Mouse (Mus musculus) bone marrow macrophage, adult 2 months (primary cell): ENCODE measurements around the gene Plcl2. TPM values are rescaled to one million over a fixed set of nuclear protein-coding genes. Genes with fewer than 3 reads are reported as not detected.
"Not testable (repeated sequence)": the region's sequence is repeated elsewhere in the genome, so short reads cannot be mapped to it uniquely, and the experiment has no call there.

ENCODE experiments used
- H3K27ac ChIP-seq: 2 replicates; pipeline ENCODE4 v1.5.1; 2012; ENCODE audit warnings: low read depth, low read length; ENCODE audit not compliant: insufficient read depth
- H3K4me1 ChIP-seq: 2 replicates; pipeline ENCODE4 v1.6.1; 2012; ENCODE audit warnings: low read length; ENCODE audit not compliant: control insufficient read depth, insufficient read depth
- H3K4me3 ChIP-seq: 2 replicates; pipeline ENCODE4 v1.5.1; 2012; ENCODE audit warnings: mild to moderate bottlenecking, low read length, moderate library complexity; ENCODE audit not compliant: insufficient read depth
- CTCF ChIP-seq: IDR thresholded peaks from 2 replicates; pipeline ENCODE4 v1.5.1; 2012; ENCODE audit warnings: low read depth, mild to moderate bottlenecking, low read length, moderate library complexity
- POLR2A ChIP-seq: IDR thresholded peaks from 2 replicates; pipeline ENCODE4 v1.6.1; 2012; ENCODE audit warnings: mild to moderate bottlenecking, low read depth, low read length, borderline replicate concordance
- polyA plus RNA-seq: library from polyadenylated mRNA; stranded (reverse); fragments of >200 nt; gene quantifications from 2 replicates; pipeline ENCODE4 v1.2.4, GENCODE M21; 2012; ENCODE audit not compliant: missing spikeins, insufficient read depth, insufficient read length

Gene Plcl2
- polyA plus RNA-seq, 1 experiment = 30.9 TPM

DNA sequence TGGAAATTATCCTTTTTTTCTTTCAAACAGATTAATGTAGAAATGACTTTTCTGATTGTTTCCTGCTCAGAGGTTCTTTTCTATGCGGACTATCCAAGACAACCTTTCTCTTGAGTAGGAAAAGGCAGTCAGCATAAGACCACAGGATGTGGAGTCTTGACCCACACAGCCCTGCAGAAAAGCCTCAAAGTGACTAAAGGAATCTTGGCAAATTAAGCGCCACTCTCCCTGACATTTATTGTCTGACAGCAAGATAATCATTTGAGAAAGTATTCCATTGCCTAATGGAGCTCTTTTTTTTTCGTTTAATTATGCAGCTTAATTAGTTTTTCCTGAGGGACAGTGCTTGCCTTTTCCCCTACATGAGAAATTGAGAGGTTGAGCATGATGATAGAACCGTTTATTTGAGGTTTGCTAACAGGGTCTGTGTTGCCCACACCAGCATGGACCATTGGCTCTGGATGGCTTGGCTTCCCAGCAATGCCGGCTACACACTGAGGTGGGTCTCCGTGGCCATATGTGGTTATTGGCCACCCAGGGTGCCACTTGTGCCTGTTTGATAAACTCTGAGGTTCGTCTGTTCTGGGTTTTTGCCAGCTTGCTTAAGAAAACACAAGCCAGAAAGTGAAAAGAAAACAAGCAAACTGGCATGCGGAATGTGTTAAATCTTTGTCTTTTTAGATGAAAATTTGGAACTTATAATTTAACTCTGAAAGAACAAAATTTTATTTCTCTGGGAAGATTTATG lies 56.3 kb downstream of the Plcl2 start:
- TF ChIP-seq POLR2A = no peak
- no peak for TF ChIP-seq CTCF
- no peak overlapping the region for H3K27ac ChIP-seq

DNA sequence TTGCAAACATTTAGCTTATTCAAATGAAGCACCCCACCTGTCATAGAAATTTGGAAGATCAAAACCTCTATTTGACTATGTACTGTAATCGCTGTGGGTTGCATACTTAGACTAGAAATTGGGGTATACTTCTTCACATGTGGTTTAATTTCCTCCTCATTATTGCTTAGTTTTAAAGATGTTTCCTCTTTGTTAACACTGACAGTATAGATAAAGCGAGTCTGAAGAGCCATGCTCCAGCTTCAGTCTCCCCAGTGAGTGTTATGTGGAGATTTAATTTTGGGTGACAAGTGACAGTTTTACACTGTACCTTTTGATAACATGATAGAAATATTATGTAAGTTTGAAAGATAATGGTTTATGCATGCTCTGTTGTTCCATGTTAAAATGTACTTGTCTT lies 59.6 kb downstream of the Plcl2 start:
- Histone ChIP-seq H3K27ac (no peak overlapping the region), H3K4me1 (peaks cover 9% of the 10 kb centered on the region), H3K4me3 (no peak overlapping the region)
- TF ChIP-seq POLR2A = no peak
- TF ChIP-seq CTCF = no peak

More for the DNA sequence above, 56.3 kb downstream of the Plcl2 start:
- peaks cover 3% of the 10 kb centered on the region; the same call in 1 of the 2 replicates for H3K4me1 ChIP-seq
- no peak overlapping the region for H3K4me3 ChIP-seq

DNA sequence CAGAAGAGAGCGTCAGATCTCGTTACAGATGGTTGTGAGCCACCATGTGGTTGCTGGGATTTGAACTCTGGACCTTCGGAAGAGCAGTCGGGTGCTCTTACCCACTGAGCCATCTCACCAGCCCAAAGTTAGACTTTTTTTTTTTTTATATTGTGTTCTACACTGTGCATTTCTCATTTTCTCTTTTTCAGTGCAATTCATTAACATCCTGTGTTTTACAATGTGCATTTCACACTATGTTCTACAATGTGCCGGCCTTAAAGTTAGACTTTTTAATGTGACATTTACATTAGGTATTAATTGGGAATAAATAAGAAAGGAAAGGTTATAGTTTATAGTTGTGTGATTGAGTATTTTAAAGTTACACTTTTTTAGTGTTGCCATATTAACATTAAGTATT lies 61.0 kb downstream of the Plcl2 start:
- not testable (repeated sequence) for H3K4me1 ChIP-seq, H3K27ac ChIP-seq, H3K4me3 ChIP-seq

DNA sequence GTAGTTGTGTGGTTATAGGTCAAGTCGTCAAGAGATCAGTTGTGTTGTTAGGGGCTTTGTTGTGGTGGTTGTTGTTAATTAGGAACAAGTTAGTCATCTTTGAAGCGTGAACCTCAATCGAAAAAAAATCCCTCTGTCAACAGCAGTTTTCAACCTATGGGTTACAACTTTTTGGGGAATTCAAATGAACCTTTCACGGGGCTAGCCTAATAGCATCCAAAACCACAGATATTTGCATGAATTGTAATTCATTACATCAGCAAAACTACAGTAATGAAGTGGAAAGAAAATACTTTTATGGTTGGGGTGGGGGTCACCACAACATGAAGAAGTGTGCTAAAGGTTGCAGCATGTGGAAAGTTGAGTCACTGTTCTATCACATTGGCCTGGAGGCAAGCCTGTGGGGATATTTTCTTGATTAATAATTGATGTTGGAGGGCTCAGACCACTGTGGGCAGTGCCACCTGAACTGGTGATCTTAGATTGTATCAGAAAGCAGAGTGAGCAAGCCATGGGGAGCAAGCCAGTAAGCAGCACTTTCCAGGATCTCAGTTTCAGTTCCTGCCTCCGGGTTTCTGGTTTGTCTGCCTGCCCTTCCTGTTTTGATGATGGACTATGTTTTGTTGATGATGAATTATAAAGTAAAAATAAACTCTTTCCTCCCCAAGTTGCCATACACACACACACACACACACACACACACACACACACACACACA lies 61.6 kb downstream of the Plcl2 start:
- Histone ChIP-seq H3K27ac (peak overlapping the region; percentile 40), H3K4me3 (no peak overlapping the region), H3K4me1 (peaks cover 11% of the 10 kb centered on the region)
- TF ChIP-seq CTCF (no peak), POLR2A (no peak)

DNA sequence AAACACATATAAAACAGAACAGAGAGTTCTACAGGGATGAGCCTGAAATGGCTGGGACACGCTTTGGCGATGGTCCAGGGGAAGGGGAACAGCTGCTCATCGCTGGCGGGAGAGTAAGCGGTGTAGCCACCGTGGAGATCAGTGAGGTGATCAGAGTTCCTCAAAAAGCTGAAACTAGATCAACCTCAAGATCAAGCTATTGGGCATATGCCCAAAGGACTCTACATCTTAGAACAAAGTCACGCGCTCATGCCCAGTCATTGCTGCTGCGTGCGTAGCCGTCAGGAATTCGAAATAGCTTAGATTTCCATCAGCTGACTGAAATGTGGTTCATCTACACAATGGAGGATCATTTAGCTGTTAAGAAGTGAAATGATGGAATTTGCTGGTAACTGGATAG lies 65.0 kb downstream of the Plcl2 start:
- Histone ChIP-seq H3K4me1 (peaks cover 20% of the 10 kb centered on the region), H3K4me3 (no peak overlapping the region), H3K27ac (no peak overlapping the region)
- TF ChIP-seq POLR2A (no peak), CTCF (no peak)

DNA sequence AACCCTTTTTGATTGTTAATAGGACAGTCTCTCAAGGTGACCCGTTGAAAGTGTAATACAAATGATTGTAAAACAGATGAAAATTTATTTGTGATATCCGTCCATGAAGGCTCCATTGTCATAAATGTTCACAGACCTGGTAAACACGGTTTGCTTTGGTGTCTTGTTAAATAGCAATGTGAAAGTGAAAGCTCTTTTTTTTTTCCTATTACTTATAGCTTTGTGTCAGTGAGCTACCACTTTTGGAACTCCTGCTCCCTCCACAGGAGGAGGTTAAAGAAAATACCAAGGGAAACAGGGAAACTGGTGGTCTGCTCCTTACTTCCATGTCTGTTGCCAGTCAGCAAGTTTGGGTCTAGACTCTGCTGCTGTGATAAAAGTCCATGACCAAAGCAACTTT lies 71.2 kb downstream of the Plcl2 start:
- Histone ChIP-seq H3K4me1 (peaks cover 27% of the 10 kb centered on the region), H3K27ac (no peak overlapping the region), H3K4me3 (no peak overlapping the region)
- TF ChIP-seq CTCF (no peak), POLR2A (no peak)

DNA sequence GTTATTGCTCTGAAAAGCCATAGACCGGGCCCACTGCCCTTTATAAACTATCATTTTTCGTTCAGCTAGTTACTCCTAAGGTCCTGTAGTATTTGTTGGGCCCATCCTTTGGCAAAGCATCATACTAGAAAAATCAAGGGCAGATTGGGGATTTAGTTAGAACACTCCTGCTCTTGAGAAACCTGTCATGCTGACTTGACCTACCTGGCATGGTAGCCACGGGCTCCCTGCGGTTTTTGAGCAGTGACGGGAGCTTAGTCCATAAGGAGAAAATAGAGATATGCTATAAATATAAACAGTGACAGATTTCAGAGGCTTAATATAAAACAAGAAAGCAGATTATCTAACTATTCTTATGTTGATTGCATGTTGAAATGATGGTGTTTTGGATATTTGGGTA lies 77.6 kb downstream of the Plcl2 start:
- Histone ChIP-seq H3K27ac (no peak overlapping the region), H3K4me3 (no peak overlapping the region), H3K4me1 (peaks cover 17% of the 10 kb centered on the region)
- TF ChIP-seq POLR2A (no peak), CTCF (no peak)

DNA sequence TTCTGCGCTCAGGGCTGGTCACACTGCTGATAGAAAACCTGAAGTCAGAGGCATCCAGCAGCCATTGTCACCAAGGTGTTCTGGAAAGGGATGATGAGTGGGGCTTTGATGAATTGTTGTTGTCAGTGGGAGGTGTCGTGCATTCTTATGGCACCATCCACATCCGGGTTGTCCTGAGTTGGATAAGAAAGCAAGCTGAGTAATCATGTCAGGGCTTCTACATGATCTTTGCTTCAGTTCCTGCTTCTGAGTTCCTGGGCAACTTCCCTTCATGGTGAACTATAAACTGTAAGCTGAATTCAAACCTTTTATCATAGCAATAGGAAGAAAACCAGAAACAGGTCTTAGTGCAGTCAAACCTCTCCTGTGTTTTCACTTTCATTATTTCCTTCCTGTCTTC lies 78.7 kb downstream of the Plcl2 start:
- Histone ChIP-seq H3K4me1 (peaks cover 15% of the 10 kb centered on the region), H3K4me3 (no peak overlapping the region), H3K27ac (peak overlapping the region; percentile 41)
- TF ChIP-seq CTCF = no peak
- no peak for TF ChIP-seq POLR2A

DNA sequence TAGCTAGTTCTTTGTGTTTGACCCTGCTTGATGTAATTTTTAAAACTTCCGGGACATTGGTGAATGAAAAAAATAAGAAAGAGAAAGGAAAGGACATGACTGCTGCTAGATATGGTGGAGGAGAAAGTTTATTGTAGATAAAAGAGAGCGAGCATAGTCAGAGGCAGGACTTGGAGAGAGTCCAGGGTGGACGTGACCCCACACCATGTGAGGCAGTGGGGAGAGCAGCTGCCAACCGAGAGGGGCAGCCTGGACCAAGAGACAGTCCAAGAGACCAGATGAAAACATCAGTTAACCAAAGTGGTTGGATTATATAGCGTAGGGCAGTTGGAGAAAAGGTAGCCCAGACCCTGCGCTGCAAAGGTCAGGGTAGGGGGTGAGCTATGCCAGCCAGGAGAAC lies 91.0 kb downstream of the Plcl2 start:
- Histone ChIP-seq H3K27ac (no peak overlapping the region), H3K4me1 (peaks cover 10% of the 10 kb centered on the region), H3K4me3 (no peak overlapping the region)
- no peak for TF ChIP-seq POLR2A
- TF ChIP-seq CTCF = no peak

DNA sequence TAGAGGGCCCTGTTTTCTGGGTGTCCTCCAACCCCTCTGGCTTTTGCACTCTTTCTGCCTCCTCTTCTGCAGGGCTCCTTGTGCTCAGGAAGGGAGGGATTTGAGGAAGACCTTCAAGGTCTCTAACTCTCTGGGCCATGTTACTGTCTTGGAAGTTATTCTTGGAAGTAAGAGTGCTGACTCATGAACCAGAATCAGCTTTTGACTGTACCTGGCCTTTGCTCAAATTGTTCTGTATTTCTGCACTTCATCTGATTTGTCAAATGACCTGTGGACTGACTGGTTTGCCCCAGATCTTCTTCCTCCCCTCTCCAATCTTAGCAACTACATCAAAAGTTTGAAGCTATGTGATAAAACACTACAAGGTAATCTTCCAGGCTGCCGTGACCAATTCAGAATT lies 91.5 kb downstream of the Plcl2 start:
- H3K4me1 ChIP-seq = peaks cover 10% of the 10 kb centered on the region
- no peak overlapping the region for H3K27ac ChIP-seq
- TF ChIP-seq CTCF (no peak), POLR2A (no peak)
- H3K4me3 ChIP-seq = no peak overlapping the region

DNA sequence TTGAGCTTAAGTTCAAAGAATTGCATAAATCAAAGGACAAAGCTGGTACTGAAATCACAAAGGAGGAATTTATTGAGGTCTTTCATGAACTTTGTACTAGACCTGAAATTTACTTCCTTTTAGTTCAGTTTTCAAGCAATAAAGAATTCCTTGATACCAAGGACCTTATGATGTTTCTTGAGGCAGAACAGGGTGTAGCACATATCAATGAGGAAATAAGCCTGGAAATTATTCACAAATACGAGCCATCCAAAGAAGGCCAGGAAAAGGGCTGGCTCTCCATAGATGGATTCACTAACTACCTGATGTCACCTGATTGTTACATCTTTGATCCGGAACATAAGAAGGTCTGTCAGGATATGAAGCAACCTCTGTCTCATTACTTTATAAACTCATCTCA lies 97.7 kb downstream of the Plcl2 start:
- TF ChIP-seq POLR2A = no peak
- no peak for TF ChIP-seq CTCF
- no peak overlapping the region for H3K27ac ChIP-seq
- no peaks in the 10 kb centered on the region for H3K4me1 ChIP-seq
- H3K4me3 ChIP-seq = no peak overlapping the region
